Mouse (Mus musculus): ENCODE measurements at regions not wholly inside any gene's neighbourhood (a gene's known extent, or its start where the extent isn't known, plus 50 kb on each side); places are given as distances from the start of the nearest gene placed in this dataset.
A peak's percentile ranks its signal among the peaks of the same experiment; 100 is the strongest.
"Not testable (repeated sequence)": the region's sequence is repeated elsewhere in the genome, so short reads cannot be mapped to it uniquely, and the experiment has no call there.

DNA sequence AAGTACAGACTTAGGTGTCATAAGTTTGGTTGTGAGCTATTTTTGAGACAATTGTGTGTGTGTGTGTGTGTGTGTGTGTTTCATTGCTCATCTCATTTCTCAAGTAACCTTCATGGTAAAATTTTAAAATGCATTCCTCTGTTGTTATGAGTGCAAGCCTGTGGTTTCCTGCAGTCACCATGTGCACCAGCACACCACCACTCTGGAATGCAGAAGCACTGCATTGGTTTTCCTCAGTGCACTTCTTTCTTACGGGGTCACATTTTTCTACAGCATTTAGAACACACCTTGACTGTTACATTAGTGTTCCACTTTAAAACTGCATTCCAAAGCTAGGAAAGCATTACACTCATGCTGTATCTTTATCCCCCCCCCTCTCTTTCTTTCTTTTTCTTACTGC is 446.2 kb upstream of the Olfr1507 start:
- DNase-seq (ENCODE audit: low spot score in 2 of 2) = not testable (repeated sequence)

- not testable (repeated sequence) for DNase-seq (ENCODE audit: low spot score in 2 of 2)
Measured at GRCm38 (mm10) chr14:52920138-52920537, 424.6 kb upstream of the Olfr1507 start.

GRCm38 (mm10) chr14:52913814-52914213 is 418.3 kb upstream of the Olfr1507 start:
- not testable (repeated sequence) for DNase-seq (ENCODE audit: low spot score in 2 of 2)

- DNase-seq (ENCODE audit: low spot score in 2 of 2) = not testable (repeated sequence)
Measured at GRCm38 (mm10) chr14:52899629-52900028, 404.1 kb upstream of the Olfr1507 start.

GRCm38 (mm10) chr14:52898310-52898709 is 402.8 kb upstream of the Olfr1507 start:
- not testable (repeated sequence) for DNase-seq (ENCODE audit: low spot score in 2 of 2)

GRCm38 (mm10) chr14:52879978-52880377 is 384.4 kb upstream of the Olfr1507 start:
- DNase-seq (ENCODE audit: low spot score in 2 of 2) = not testable (repeated sequence)

- DNase-seq (ENCODE audit: low spot score in 2 of 2) = not testable (repeated sequence)
Measured at GRCm38 (mm10) chr14:52863841-52864240, 368.3 kb upstream of the Olfr1507 start.

DNA sequence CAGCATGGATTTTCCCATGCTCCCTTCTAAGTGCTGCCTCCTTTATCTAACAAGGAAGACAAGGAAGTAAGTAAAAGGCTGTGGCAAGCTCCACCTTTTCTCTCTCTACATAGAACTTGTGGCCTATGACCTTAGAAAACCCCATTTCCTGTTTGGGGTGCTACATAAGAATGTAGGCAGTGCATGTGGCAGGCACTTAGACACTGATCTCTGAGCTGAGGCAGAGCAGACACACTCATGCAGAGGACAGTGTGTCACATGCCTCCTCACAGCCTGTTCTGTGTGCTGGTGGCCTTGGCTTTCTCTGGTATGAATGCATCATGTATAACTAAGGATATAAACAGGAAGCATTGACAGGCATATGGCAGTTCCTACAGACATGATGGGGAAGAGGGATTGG is 367.6 kb upstream of the Olfr1507 start:
- DNase-seq (ENCODE audit: low spot score in 2 of 2) = not testable (repeated sequence)

DNA sequence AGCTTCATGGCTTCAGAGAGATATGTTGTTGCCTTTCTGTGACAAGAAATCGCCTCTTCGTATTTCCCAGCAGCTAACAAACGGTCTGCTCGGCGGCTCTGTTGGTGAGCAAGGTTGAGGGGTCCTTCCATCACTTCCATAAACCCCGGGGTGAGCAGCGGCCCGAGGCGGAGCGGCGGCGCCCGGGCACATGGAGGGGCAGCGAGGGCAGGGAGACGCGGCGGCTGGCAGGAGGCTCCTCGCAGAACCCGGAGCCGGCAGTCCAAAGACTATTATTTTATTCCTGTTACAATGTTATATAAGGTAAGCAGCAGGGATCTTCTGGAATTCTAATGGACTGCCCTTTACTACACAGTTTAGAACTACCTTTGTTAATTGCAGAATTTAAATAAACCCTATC is 366.9 kb upstream of the Olfr1507 start:
- DNase-seq (ENCODE audit: low spot score in 2 of 2) = not testable (repeated sequence)

- not testable (repeated sequence) for DNase-seq (ENCODE audit: low spot score in 2 of 2)
Measured at GRCm38 (mm10) chr14:52855339-52855738, 359.8 kb upstream of the Olfr1507 start.

DNA sequence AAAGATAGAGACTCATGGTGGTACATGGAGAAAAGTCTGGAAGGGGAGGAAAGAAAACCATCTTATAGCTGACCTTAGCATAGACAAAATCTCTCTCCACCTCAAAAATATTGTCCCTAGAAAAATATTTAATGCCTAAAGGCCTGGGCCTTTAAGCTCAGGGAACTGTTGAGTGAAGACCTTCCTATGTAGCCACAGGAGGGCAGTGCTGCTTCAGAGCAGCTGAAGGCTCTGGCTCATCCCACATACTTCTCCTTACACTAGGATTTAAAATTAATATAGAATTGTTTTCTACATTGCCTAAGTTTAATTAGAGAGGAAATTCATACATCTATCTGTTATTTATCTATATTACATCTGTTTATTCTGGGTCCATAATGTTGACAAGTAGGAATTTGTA is 358.0 kb upstream of the Olfr1507 start:
- DNase-seq (ENCODE audit: low spot score in 2 of 2) = not testable (repeated sequence)

DNA sequence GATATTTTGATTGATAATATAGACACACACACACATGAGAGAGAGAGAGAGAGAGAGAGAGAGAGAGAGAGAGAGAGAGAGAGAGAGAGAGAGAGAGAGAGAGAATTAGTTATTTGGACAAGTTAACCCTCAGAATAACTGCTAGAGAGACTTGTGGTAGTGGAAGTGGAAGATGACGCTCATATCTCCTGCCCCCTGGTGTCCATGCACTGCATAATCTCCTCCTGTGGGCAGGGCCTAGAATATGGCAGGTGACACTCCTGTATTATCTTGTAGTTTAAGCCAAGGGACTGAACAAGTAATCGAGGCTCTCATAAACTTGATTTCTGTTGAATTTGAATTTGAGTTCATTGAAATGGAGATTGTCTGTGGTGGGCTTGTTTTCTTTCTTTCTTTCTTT is 352.4 kb upstream of the Olfr1507 start:
- DNase-seq (ENCODE audit: low spot score in 2 of 2) = not testable (repeated sequence)

DNA sequence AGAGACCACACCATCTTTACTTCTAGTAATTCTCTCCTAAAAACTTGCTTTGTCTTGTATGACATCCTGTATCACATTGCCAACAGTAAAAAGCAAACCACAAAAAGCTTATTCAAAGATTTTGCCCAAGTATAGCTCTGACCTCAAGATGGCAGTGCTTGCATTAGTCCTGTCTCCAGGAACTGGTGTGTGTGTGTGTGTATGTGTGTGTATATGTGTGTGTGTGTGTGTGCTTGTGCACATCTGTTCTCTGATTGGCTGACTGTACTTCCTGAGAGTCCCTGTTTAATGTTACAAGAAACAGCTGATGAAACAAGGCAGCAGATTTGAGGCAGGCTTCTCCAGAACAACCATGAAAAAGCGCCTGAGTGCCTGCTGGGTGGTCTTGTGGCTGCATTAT is 328.5 kb upstream of the Olfr1507 start:
- not testable (repeated sequence) for DNase-seq (ENCODE audit: low spot score in 2 of 2)

DNA sequence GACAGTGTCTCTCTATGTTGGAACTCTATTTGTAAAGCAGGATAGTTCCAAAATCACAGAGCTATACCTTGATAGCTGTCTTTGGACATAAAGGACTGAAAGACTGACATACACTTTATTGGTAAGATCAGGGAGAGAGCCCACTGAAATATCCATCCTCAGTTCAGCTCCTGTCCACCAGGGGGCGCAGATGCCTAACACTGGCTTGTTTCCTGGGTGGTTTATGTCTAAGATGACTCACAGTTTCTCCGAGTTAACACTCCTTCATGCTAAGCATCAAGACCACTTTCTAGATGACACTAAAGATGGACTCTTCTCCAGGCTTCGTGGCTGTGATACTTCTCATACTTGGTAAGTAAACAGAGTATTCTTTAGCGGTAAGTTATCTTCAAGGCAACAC is 326.1 kb upstream of the Olfr1507 start:
- DNase-seq (ENCODE audit: low spot score in 2 of 2) = not testable (repeated sequence)

- DNase-seq (ENCODE audit: low spot score in 2 of 2) = not testable (repeated sequence)
Measured at GRCm38 (mm10) chr14:52811128-52811415, 315.5 kb upstream of the Olfr1507 start.

- peak; percentile 35 to 59 for DNase-seq (ENCODE audit: low spot score in 2 of 2)
Measured at GRCm38 (mm10) chr14:52810275-52811127, 315.0 kb upstream of the Olfr1507 start.

DNA sequence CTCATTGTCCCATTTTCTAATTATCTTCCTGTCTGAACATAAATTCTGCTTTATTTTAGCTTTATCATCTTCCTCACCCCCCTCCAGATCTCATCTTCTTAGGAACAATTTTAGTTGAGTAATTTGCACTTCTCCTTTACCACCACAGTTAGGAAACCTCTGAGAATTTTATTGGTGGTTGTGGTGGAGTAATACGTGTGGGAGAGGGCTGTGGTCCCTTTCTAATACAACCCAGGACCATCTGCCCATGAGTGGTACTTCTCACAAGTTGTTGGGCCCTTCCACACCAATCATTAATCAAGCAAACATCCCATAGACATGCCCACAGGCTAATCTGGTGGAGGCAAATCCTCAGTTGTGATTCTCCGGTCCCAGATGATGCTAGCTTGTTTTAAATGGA is 306.2 kb upstream of the Olfr1507 start:
- DNase-seq (ENCODE audit: low spot score in 2 of 2) = not testable (repeated sequence)

- not testable (repeated sequence) for DNase-seq (ENCODE audit: low spot score in 2 of 2)
Measured at GRCm38 (mm10) chr14:52792600-52792999, 297.1 kb upstream of the Olfr1507 start.

- DNase-seq (ENCODE audit: low spot score in 2 of 2) = not testable (repeated sequence)
Measured at GRCm38 (mm10) chr14:52791828-52792227, 296.3 kb upstream of the Olfr1507 start.

GRCm38 (mm10) chr14:52782832-52783231 is 287.3 kb upstream of the Olfr1507 start:
- DNase-seq (ENCODE audit: low spot score in 2 of 2) = not testable (repeated sequence)

- DNase-seq (ENCODE audit: low spot score in 2 of 2) = peak in 1 of 2 experiments; percentile 1
Measured at GRCm38 (mm10) chr14:52775816-52776215, 280.3 kb upstream of the Olfr1507 start.

DNA sequence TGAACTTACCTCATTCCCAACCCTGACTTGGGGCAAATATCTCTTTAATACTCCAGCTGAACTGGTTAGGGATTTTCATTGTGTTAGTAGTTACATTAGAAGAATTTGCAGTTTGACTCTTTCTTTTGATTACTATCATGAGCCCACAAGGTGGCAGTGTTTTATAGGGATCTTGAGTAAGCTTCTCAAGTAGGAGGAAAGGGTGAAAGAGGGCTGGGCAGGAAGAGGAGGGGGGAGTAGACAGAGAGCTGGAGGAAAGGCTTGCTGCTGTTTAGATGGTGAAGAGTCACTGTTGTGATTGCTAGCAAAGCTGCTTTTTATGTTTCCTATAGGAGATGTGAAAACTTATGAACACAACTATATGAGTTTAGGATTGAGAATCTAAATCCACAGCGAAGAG is 273.9 kb upstream of the Olfr1507 start:
- DNase-seq (ENCODE audit: low spot score in 2 of 2) = not testable (repeated sequence)

DNA sequence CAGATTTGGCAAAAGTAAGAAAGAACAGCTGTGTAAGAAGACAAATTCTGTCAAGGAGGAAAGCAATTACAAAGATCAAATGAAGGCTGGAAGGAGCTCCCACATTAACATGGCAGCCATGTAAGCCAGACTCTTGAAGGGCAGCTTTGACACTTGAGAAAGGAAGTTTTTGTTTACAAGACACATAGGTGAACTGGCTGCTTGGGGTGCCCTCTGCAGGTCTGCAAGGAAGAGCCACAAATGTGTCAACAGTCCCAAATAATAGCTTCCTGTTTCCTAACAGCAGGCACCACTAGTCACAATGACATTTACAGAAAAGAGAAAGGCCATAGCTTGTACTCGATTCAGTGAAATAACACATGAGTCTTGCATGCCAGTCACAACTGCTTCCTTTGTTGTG is 256.6 kb upstream of the Olfr1507 start:
- DNase-seq (ENCODE audit: low spot score in 2 of 2) = not testable (repeated sequence)
